Comparison of ENCODE assay signal across 13 mouse cellular contexts in genomic region chr7:111014039-111014605, GRCm38 (mm10). TPM values are rescaled to one million over a fixed set of nuclear protein-coding genes. Genes with fewer than 3 reads are reported as not detected.
DNase-seq lines count a peak whose midpoint lies in the region; ATAC-seq lines count a peak whose summit lies in the region.
"Had no signal": no experiment of that assay in that cellular context is flagged by ENCODE, and none has a peak within 500 bp of the region (broad histone marks: within the 10 kb centered on the region; RNA-seq: fewer than 3 reads in every experiment).

No protein-coding gene starts in this region.

- no peaks in the 10 kb centered on the region for H3K4me1 ChIP-seq in embryonic facial prominence, embryonic 13.5 days
- no peaks in the 10 kb centered on the region for H3K4me1 ChIP-seq in embryonic facial prominence, embryonic 10.5 days
- no peaks in the 10 kb centered on the region for H3K4me1 ChIP-seq in lung, embryonic 16.5 days (replicated peaks; ENCODE audit: control insufficient read depth, insufficient read depth, low read length)
- H3K4me1 ChIP-seq in intestine, embryonic 15.5 days (replicated peaks) = no peaks in the 10 kb centered on the region

- peak overlapping the region; percentile 11; the same call in 1 of the 2 replicates for H3K9ac ChIP-seq in embryonic facial prominence, embryonic 13.5 days
- no peak overlapping the region for H3K9ac ChIP-seq in lung, embryonic 16.5 days (ENCODE audit: low read length)
- no peak overlapping the region for H3K9ac ChIP-seq in intestine, embryonic 15.5 days
- H3K9ac ChIP-seq: liver, postnatal 0 days had no signal

- no peaks in the 10 kb centered on the region for H3K27me3 ChIP-seq in embryonic facial prominence, embryonic 13.5 days
- no peaks in the 10 kb centered on the region for H3K27me3 ChIP-seq in embryonic facial prominence, embryonic 10.5 days (replicated peaks; ENCODE audit: low read depth, poor library complexity, severe bottlenecking)
- no peaks in the 10 kb centered on the region for H3K27me3 ChIP-seq in lung, embryonic 16.5 days (ENCODE audit: control insufficient read depth, insufficient read depth, low read depth, low read length)
- no peaks in the 10 kb centered on the region for H3K27me3 ChIP-seq in intestine, embryonic 15.5 days (replicated peaks)

- H3K27ac ChIP-seq in embryonic facial prominence, embryonic 13.5 days = no peak overlapping the region
- no peak overlapping the region for H3K27ac ChIP-seq in embryonic facial prominence, embryonic 10.5 days (replicated peaks)
- no peak overlapping the region for H3K27ac ChIP-seq in lung, embryonic 16.5 days (ENCODE audit: low read length)
- no peak overlapping the region for H3K27ac ChIP-seq in intestine, embryonic 15.5 days
- H3K27ac ChIP-seq: gastrocnemius, adult 2 months; hindbrain, postnatal 0 days had no signal

- H3K36me3 ChIP-seq in embryonic facial prominence, embryonic 13.5 days = no peaks in the 10 kb centered on the region
- no peaks in the 10 kb centered on the region for H3K36me3 ChIP-seq in embryonic facial prominence, embryonic 10.5 days (replicated peaks)
- H3K36me3 ChIP-seq in lung, embryonic 16.5 days (ENCODE audit: control insufficient read depth, insufficient read depth, low read length) = no peaks in the 10 kb centered on the region
- no peaks in the 10 kb centered on the region for H3K36me3 ChIP-seq in intestine, embryonic 15.5 days

- WGBS in embryonic facial prominence, embryonic 13.5 days = 79% methylated on average over 7 of the region's 7 CpGs
- whole genome bisulfite sequencing in embryonic facial prominence, embryonic 10.5 days = 84% methylated on average over 7 of the region's 7 CpGs
- 67% methylated on average over 7 of the region's 7 CpGs for WGBS in lung, embryonic 16.5 days
- WGBS in intestine, embryonic 15.5 days = 76% methylated on average over 7 of the region's 7 CpGs

- H3K4me2 ChIP-seq in embryonic facial prominence, embryonic 13.5 days = no peak overlapping the region
- no peak overlapping the region for H3K4me2 ChIP-seq in lung, embryonic 16.5 days (ENCODE audit: low read depth, low read length)
- H3K4me2 ChIP-seq in intestine, embryonic 15.5 days (replicated peaks) = no peak overlapping the region
- H3K4me2 ChIP-seq: midbrain, embryonic 11.5 days had no signal

- no peak for ATAC-seq in embryonic facial prominence, embryonic 13.5 days (ENCODE audit: insufficient number of reproducible peaks, insufficient read depth, low FRiP score, low TSS enrichment, low read depth)
- peak; percentile 19; the same call in 1 of the 2 replicates for ATAC-seq in lung, embryonic 16.5 days (ENCODE audit: low read depth)
- ATAC-seq in intestine, embryonic 15.5 days = no peak

- DNase-seq in embryonic facial prominence, embryonic 10.5 days (ENCODE audit: low spot score) = no peak
- no peak for DNase-seq in lung, postnatal 10 days
- DNase-seq in MEL-GATA-1-ER (ENCODE audit: extremely low read depth, low read depth) = peak; percentile 64
- DNase-seq in naive thymus-derived CD4-positive, alpha-beta T cell, adult 2 months (ENCODE audit: low read depth) = peak; percentile 38
- DNase-seq in cerebellum, postnatal 10 days = no peak

- H3K9me3 ChIP-seq in embryonic facial prominence, embryonic 13.5 days = no peaks in the 10 kb centered on the region
- no peaks in the 10 kb centered on the region for H3K9me3 ChIP-seq in embryonic facial prominence, embryonic 10.5 days
- no peaks in the 10 kb centered on the region for H3K9me3 ChIP-seq in lung, embryonic 16.5 days (ENCODE audit: control insufficient read depth, low read length)
- H3K9me3 ChIP-seq in intestine, embryonic 15.5 days = no peaks in the 10 kb centered on the region

- no peak overlapping the region for H3K4me3 ChIP-seq in embryonic facial prominence, embryonic 13.5 days
- H3K4me3 ChIP-seq in embryonic facial prominence, embryonic 10.5 days = no peak overlapping the region
- H3K4me3 ChIP-seq in lung, embryonic 16.5 days (ENCODE audit: low read length) = no peak overlapping the region
- H3K4me3 ChIP-seq in intestine, embryonic 15.5 days (replicated peaks) = no peak overlapping the region
- H3K4me3 ChIP-seq: gastrocnemius, adult 2 months; myocyte had no signal

RNA-seq across cellular contexts. Expression of gene Ctr9, which starts 14.6 kb away (rescaled TPM):
- 82.4 and 88.9 TPM in 2 replicates for polyA plus RNA-seq in embryonic facial prominence, embryonic 13.5 days (2015; fragmentation: Nextera tagmentation; extraction: Ambion mirVana)
- 86.4 and 87.5 TPM in 2 replicates for polyA plus RNA-seq in embryonic facial prominence, embryonic 10.5 days (2016; fragmentation: Nextera tagmentation; extraction: Ambion mirVana)
- polyA plus RNA-seq in lung, embryonic 16.5 days (2015; fragmentation: Nextera tagmentation; extraction: Ambion mirVana) = 59.6 and 62.9 TPM in 2 replicates
- 51.3 and 54.6 TPM in 2 replicates for polyA plus RNA-seq in intestine, embryonic 15.5 days (2015; fragmentation: Nextera tagmentation; extraction: Ambion mirVana)

RNA-seq across cellular contexts. Expression of gene Mrvi1, which starts 31.9 kb away (rescaled TPM):
- 0.18 and 0.44 TPM in 2 replicates for polyA plus RNA-seq in embryonic facial prominence, embryonic 13.5 days (2015; fragmentation: Nextera tagmentation; extraction: Ambion mirVana)
- polyA plus RNA-seq in embryonic facial prominence, embryonic 10.5 days (2016; fragmentation: Nextera tagmentation; extraction: Ambion mirVana) = 0.87 and 1.5 TPM in 2 replicates
- polyA plus RNA-seq in lung, embryonic 16.5 days (2015; fragmentation: Nextera tagmentation; extraction: Ambion mirVana) = 6.7 and 8.4 TPM in 2 replicates
- polyA plus RNA-seq in intestine, embryonic 15.5 days (2015; fragmentation: Nextera tagmentation; extraction: Ambion mirVana) = 15.0 and 16.9 TPM in 2 replicates

Comparison
In these comparisons a context has a peak if more than half of its experiments do, and no peak if none do; other contexts are left out.
1. DNase-seq: peak in MEL-GATA-1-ER (single experiment) and naive thymus-derived CD4-positive, alpha-beta T cell, adult 2 months (single experiment); none in embryonic facial prominence, embryonic 10.5 days (single experiment), lung, postnatal 10 days (single experiment) and cerebellum, postnatal 10 days (0 of 2).